Mouse (Mus musculus): ENCODE results near the gene Bdh1.

GRCm38 (mm10) chr16:31425508-31425907, 3.4 kb downstream of the Bdh1 start:
- peak; percentile 99 for TF ChIP-seq CTCF (IDR thresholded peaks at IDR 0.05)
- no peak for TF ChIP-seq POLR2A (IDR thresholded peaks at IDR 0.05; ENCODE audit: insufficient read depth, low read depth, low read length)
- no peak for TF ChIP-seq EP300 (IDR thresholded peaks at IDR 0.05; ENCODE audit: insufficient read depth, low read depth, low read length)
